8 mouse cellular contexts compared by ENCODE assay signal in the genomic region with DNA sequence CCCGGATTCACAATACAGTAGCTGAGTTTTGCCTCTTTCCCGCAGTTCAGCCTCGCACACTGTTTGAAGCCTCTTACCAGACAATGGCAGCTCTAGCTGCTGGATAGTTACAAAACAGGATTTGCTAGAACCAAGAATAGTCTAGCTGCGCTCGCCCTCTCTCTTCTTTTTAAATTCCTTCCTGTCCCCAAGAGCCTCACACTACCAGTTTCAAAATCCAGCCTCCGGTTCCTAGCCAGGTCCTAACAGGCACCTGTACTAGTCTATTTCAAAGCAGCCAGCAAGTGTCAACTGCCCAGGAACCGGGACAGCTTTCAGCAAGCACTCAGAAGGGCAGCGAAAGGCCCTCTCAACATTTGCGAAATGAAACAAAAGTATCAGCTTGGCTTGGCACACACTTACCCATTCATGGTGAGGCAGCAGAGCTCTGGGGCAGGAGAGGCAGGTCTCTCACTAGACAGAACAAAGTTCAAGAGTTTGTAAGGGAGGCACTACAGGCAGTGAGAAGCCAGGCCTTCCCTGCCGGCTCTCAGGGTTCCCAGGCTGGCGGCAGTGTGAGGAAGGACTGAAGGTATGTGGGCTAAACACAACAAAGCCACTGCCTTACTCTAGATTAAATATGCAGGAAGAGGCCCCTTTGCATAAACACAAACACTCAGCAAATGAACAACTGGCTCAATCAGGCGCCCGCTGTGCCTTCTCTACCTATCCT.
DNase-seq lines count a peak whose midpoint lies in the region; ATAC-seq and TF ChIP-seq lines count a peak whose summit lies in the region.

No protein-coding gene starts in this region.

- no peak overlapping the region for H3K4me3 ChIP-seq in forebrain, embryonic 16.5 days (replicated peaks; ENCODE audit: low read length)
- H3K4me3 ChIP-seq in intestine, postnatal 0 days (ENCODE audit: low read depth, low read length), result peak overlapping the region; percentile 32
- H3K4me3 ChIP-seq in liver, embryonic 16.5 days (ENCODE audit: low read depth, low read length), result peak overlapping the region; percentile 28

- TF ChIP-seq CTCF in intestine, postnatal 0 days (IDR thresholded peaks at IDR 0.05; ENCODE audit: low read depth), result 0 out of 2 replicates have a peak, but pooled peaks have one; percentile 6

- peak overlapping the region; percentile 18 for H3K4me2 ChIP-seq in forebrain, embryonic 16.5 days (ENCODE audit: low read length)
- peak overlapping the region; percentile 63 for H3K4me2 ChIP-seq in intestine, postnatal 0 days (replicated peaks; ENCODE audit: low read depth)
- H3K4me2 ChIP-seq in liver, embryonic 16.5 days (ENCODE audit: low read depth, low read length), result peak overlapping the region; percentile 47

- H3K27me3 ChIP-seq in forebrain, embryonic 16.5 days (replicated peaks; ENCODE audit: control insufficient read depth, insufficient read depth, low read length), result no peaks in the 10 kb centered on the region
- H3K27me3 ChIP-seq in intestine, postnatal 0 days (replicated peaks; ENCODE audit: control insufficient read depth, insufficient read depth, low read length), result no peaks in the 10 kb centered on the region
- H3K27me3 ChIP-seq in liver, embryonic 16.5 days (ENCODE audit: control insufficient read depth, insufficient read depth, low read depth, low read length), result no peaks in the 10 kb centered on the region

- H3K27ac ChIP-seq in forebrain, embryonic 16.5 days (ENCODE audit: low read length), result peak overlapping the region; percentile 34
- peak overlapping the region; percentile 85 for H3K27ac ChIP-seq in intestine, postnatal 0 days (ENCODE audit: low read depth, low read length)
- H3K27ac ChIP-seq in liver, embryonic 16.5 days (ENCODE audit: low read length), result peak overlapping the region; percentile 63

- H3K9me3 ChIP-seq in forebrain, embryonic 16.5 days (ENCODE audit: control insufficient read depth, low read length), result no peaks in the 10 kb centered on the region
- no peaks in the 10 kb centered on the region for H3K9me3 ChIP-seq in intestine, postnatal 0 days (ENCODE audit: control insufficient read depth)
- H3K9me3 ChIP-seq in liver, embryonic 16.5 days (replicated peaks; ENCODE audit: control insufficient read depth, low read length), result no peaks in the 10 kb centered on the region

- no peaks in the 10 kb centered on the region for H3K36me3 ChIP-seq in forebrain, embryonic 16.5 days (ENCODE audit: control insufficient read depth, insufficient read depth)
- H3K36me3 ChIP-seq in intestine, postnatal 0 days (ENCODE audit: control insufficient read depth, insufficient read depth), result no peaks in the 10 kb centered on the region
- H3K36me3 ChIP-seq in liver, embryonic 16.5 days (ENCODE audit: control insufficient read depth, insufficient read depth), result no peaks in the 10 kb centered on the region

- no peak for ATAC-seq in forebrain, embryonic 16.5 days
- peak; percentile 72 for ATAC-seq in intestine, postnatal 0 days
- ATAC-seq in liver, embryonic 16.5 days (ENCODE audit: low read depth), result 0 out of 2 replicates have a peak, but pooled peaks have one; percentile 39
- ATAC-seq in cerebellum, adult (ENCODE audit: insufficient number of reproducible peaks, low FRiP score, low TSS enrichment), result no peak

- H3K9ac ChIP-seq in forebrain, embryonic 16.5 days (replicated peaks; ENCODE audit: low read depth, low read length), result peak overlapping the region; percentile 6
- peak overlapping the region; percentile 55 for H3K9ac ChIP-seq in intestine, postnatal 0 days (ENCODE audit: low read depth, low read length)
- H3K9ac ChIP-seq in liver, embryonic 16.5 days (ENCODE audit: low read depth, low read length), result peak overlapping the region; percentile 1; the same call in 1 of the 2 replicates

- DNase-seq in B cell, adult 2 months, result peak; percentile 74 to 79
- DNase-seq in NIH3T3 (ENCODE audit: low read depth), result peak; percentile 16
- DNase-seq in natural killer cell, adult 2 months (ENCODE audit: low spot score in 2 of 2), result peak; percentile 64 to 66
- DNase-seq in thymus, postnatal 36 days, result peak; percentile 54 to 56

- H3K4me1 ChIP-seq in forebrain, embryonic 16.5 days (replicated peaks; ENCODE audit: control insufficient read depth, insufficient read depth, low read length), result peaks cover 40% of the 10 kb centered on the region
- peaks cover 13% of the 10 kb centered on the region for H3K4me1 ChIP-seq in intestine, postnatal 0 days (replicated peaks; ENCODE audit: control insufficient read depth, insufficient read depth, low read length)
- H3K4me1 ChIP-seq in liver, embryonic 16.5 days (ENCODE audit: control insufficient read depth, low read depth, low read length), result peaks cover 8% of the 10 kb centered on the region; the same call in 1 of the 2 replicates

- WGBS in forebrain, embryonic 16.5 days, result 12% methylated on average over 13 of the region's 13 CpGs
- WGBS in intestine, postnatal 0 days, result 16% methylated on average over 13 of the region's 13 CpGs
- 17% methylated on average over 13 of the region's 13 CpGs for WGBS in liver, embryonic 16.5 days (ENCODE audit: insufficient replicate concordance)

Comparison
In these comparisons a context has a peak if more than half of its experiments do, and no peak if none do; other contexts are left out.
1. DNase-seq: peak in every context shown above with its lines; median percentile 76 in B cell, adult 2 months; 65 in natural killer cell, adult 2 months; 55 in thymus, postnatal 36 days; 16 in NIH3T3.
2. ATAC-seq: peak in intestine, postnatal 0 days (single experiment) and liver, embryonic 16.5 days (single experiment); none in forebrain, embryonic 16.5 days (single experiment) and cerebellum, adult (single experiment).
3. H3K27ac ChIP-seq: peak in every context shown above with its lines; median percentile 85 in intestine, postnatal 0 days; 63 in liver, embryonic 16.5 days; 34 in forebrain, embryonic 16.5 days.
4. H3K9ac ChIP-seq: peak in every context shown above with its lines; median percentile 55 in intestine, postnatal 0 days; 6 in forebrain, embryonic 16.5 days; 1 in liver, embryonic 16.5 days.
5. Peak in every context shown above with its lines, with median percentiles within 50 percentile points of each other: H3K4me2 ChIP-seq.